Mouse (Mus musculus) right cerebral cortex, postnatal 36 days (tissue): Measurements from ENCODE around the gene Echs1.

Experiments used
- DNase-seq, 2 experiments: peaks; one replicate each; pipeline ENCODE4 v3.0.0; 2022; ENCODE audit warnings: low spot score in 2 of 2, mixed read lengths in 1 of 2

Echs1 gene

DNA sequence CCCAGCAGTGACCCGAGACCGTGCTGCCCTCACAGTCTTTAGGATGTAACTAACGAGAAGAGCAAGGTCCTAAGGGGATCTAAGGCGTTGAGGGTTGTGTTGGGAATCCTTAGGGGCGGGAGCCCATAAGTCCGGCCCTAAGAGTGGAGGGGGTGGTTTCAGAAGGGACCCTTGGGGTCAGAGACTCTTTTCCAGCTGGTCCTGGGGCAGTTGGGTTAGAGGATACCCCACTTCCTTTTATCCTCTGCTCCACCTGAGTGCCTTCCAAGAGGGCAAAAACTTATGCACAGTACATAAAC, 54.5 kb downstream of the Echs1 start:
- no peak for DNase-seq

DNA sequence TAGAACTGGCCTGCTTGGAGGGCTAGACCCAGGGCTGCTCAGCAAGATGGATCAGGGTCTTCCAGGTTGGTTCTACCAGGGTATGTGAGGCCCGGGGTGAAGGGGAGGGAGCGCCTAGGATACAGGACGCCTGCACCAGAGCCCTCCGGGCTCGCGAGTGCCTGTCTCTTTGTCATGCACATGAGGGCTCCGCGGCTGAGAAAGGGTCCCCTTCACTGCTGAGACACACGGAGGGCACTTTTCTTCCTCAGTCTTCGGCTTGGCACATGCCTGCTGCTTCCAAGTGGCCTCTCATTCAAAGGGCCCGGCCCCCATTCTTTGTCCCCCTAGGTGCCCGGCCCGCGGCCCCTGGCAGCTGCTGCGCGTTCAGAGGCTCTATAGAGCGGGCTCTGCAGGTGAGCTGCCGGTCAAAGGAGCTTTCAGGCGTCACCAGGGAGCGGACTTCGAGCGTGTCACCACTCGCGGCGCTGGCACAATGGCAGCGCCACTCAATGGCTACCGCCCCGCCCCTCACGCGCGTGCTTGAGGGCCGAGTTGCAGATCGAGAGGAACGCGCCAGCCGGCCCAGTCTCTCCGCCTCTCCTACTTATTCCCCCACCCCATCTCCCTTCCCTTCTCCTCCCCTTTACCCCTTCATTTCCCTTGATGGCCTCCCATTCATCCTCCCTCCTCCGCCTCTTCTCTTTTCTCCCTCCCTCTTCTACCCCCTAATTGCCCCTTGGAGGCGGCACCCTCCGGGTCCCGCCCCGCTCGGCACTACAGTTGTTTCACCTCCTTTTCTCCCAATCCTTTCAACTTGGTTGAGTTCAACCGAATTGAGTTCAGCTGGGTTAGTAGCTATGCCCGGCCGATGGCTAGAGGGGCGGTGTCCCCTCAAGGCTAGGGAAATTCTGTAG, 55.1 kb downstream of the Echs1 start:
- no peak for DNase-seq

DNA sequence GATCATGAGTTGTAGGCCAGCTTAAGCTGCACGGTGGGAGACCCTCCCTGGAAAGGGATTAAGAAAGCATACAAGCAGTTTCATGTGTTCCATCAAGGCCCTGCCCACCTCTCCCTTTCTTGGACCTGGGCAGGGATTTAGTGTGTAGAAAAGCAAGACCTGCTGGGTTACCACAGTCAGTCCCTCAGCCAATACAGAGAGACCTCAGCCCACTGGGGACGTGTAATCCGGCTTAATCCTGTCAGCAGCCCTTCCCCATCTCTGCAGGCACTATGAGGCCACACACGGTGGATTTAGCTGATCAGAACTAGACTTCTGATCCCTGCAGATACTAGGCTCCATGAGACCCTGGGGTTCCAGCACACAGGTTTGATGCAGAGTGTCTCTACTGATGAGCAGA, 56.7 kb downstream of the Echs1 start:
- no peak for DNase-seq

DNA sequence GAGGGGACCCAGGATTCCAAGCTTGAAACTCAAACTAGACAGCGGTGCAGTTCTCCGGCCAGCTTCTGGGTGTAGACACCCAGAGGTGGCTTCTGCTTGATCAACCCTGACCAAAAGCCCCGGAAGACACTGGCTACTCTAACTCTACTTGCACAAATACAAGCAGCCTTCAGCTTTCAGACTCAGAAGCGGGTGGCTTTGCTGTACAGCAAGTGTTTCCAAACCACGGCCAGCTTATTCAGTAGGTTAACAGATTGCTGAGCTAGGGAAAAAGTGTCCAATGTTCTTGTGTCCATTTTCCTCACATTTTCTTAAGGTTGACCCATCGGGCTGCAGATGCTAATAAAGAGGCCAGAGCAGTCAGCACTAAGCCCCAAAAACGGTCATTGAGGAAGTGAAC, 57.7 kb downstream of the Echs1 start:
- DNase-seq, result no peak

DNA sequence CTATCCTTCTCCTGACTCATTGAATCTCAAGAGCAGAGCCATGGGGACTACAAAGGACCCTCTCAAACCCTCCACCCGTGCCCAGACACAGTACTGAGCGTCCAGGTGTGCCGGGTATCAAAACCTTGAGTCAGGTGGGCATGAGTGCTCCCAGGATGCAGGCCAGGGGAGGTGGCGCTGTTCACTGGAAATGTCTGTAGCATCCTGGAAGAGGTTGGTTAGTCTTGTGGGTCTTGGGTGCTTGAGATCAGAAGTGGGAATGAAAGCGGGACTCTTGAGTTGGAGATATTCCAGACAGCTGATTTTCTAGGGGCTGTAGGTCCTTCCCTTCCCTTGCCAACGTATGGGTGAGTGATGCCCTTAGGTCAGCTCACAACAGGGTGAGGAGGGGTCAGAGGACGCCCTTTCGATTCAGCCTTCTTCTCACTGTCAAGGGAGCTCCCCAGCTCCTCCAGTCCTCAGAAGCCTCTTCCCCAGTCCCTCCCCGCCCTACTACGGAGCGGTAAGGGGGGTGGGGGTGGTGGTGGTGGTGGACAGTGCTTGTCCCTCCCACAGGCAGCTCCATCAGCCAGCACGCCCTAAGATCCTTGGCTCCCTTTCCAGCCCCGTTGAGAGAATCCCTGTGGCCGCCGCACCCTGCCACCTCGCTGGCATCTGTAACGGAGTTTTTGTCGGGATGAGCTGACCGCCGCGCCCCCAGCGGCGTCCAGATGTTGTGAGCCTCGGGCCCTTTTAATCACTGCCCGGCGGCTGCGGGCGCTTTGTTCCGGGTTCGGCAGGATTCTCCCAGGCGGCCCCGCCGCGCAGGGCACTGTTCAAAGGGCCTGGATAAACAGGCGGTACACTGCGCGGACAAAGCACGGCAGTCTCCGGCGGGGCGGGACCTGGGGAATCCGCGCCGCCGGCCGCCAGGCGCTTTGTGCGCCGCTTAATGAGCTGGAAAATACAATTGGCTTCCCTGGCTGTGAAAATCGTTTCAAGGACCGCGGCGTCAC, 58.6 kb downstream of the Echs1 start:
- DNase-seq, result no peak
